Mouse (Mus musculus): Measurements from ENCODE around the gene Pgr15l. TPM values are rescaled to one million over a fixed set of nuclear protein-coding genes. Genes with fewer than 3 reads are reported as not detected.

Pgr15l gene
- total RNA-seq (2023) = not detected

GRCm38 (mm10) chrX:97072369-97072768 lies at the start of gene Pgr15l:
Gene Pgr15l (plus strand): TSS chrX:97072596.

